Mouse (Mus musculus): ENCODE data around the gene Nup210.
"Not testable (repeated sequence)": the region's sequence is repeated elsewhere in the genome, so short reads cannot be mapped to it uniquely, and the experiment has no call there.

Nup210 gene

DNA sequence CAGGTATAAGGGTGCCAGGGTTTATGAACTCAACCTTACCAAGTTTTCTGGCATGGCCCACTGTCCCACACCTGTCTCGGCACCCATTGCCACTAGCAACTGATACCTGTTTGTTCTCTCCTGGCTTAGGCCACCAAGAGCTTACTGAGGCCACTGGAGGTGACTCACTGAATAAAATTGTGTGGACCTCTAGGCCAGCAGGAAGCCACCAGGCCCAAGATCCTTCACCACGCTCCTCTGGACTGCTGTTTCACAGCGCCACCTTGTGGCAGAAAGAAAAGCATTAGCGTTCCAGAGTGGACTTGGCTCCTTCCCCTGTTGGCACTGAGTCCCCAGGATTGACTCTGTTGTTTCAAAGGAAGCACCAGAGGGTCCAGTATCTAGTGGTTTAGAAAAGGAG is 23.2 kb upstream of the Nup210 start:
- DNase-seq (ENCODE audit: low spot score in 2 of 2) = peak; percentile 50 to 77

DNA sequence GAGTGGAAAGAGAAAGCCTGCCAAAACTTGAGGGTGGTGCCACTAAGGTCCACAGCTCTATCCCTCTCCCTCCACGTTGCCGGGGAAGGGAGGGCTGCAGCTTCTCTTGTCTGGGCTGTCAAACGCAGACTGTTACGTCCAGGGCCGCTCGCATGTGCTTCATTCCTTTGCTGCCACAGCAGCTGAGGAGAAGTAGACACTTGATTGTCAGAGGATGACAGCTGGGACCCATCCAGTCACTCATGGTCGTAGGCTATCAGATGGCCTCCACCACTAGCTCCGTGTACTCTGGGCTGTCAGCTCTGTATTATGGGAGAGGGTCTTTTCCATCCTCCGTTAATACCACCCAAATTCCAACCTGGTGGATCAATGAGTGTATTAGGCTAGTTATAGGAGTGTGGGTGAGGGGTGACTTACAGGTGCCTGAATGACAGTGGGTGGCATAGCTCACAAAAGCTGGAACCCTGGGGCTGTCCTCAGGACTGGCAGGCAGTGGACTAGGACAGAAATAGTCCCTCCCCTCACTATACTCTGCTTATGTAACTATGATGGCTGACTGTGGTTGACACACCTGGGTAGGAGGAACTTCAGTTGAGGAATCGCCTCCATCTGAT is 20.8 kb upstream of the Nup210 start:
- DNase-seq (ENCODE audit: low spot score in 2 of 2) = no peak

DNA sequence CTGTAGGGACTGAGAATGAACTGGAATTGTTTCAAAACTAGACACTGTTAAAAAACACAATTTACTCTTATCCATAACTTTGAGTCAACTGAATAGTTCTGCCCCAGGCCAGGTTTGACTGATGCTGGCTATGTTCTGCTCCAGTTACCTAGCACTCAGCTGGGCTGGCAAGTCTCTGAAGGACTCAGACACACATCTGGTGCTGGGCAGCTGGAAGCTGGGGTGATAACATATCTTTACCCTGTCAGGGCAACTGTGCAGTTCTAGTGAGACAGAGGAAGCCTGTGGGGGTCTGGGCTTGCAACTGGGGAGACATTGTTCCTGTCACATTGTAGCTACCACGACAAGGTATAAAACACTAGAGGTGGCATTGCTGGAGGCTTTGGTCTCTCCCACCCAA is 14.2 kb upstream of the Nup210 start:
- no peak for DNase-seq (ENCODE audit: low spot score in 2 of 2)

DNA sequence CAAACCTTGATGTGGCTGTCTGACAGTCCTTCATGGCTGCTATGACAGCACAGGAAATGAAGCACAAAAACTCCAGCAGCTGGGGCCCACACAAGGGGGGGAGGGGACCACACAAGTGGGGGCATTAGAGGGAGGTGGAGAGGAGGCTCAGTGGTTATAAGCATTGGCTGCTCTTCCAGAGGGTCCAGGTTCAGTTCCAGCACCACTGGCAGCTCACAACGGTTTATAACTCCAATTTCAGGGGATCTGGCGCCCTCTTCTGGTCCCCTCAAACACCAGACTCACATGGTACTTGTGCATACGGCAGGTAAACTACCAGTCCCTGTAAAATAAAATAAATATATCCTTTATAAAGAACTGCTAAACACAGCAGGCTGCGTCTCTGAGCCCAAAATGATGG is 12.4 kb upstream of the Nup210 start:
- DNase-seq (ENCODE audit: low spot score in 2 of 2) = no peak

DNA sequence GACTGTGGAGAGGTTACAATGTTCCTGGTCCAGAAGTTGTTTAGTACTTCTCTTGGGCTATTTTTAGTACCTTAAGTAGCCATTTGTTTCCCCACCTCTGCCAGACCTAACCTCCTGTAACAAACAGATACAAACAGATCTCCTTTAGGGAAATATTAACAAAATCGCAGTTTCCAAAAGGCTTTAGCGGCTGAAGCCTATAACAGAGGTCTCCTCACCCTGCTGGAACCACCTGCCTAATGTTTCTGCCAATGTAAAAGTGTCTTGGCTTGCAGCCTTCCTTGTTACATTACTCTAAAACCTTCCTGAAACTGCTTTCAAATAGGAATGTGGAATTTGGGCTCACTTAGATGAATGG is 8.6 kb upstream of the Nup210 start:
- DNase-seq (ENCODE audit: low spot score in 2 of 2) = no peak

DNA sequence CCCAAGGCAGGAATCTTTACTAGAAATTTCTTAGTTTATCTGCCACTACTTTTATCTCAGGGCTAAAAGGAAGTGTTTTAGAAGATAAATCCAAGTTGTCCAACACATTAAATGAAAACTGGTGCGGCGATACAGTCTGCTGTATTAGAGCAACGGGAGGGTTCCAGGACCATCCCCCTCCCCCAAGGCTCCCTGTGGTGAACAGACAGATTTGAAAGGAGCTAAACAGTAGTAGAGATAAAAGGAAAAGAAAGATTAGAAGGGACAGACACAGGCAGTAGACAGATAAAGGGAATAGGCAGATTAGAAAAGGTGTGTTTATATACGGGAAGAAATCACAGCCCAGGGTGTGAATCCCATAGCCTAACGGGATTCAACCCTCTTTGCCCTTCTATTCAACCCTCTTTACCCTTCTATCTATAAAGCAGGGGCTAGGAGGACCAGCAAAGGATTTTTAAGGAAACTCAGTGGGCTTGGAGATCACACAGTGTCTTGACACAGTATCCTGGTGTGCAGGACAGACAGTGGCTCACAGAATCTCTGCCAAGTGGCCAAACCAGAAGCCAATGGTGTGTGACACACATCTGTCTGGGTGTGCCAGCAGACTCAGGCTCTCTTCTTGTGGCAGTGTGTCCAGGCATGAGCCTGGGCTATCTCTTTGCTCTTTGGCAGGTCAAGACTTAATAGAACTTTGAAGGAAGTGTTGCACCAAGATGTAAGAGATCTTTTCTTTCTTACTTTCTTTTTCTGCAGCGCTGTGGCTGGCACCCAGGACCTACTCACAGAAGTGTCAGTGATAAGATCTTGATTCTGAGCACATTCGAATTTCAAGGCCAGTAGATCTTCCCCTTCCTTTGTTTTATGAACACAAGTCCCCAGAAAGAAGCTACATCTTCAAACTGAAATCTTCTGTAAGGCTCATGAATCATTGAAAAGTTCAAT is 7.9 kb upstream of the Nup210 start:
- DNase-seq (ENCODE audit: low spot score in 2 of 2) = no peak

DNA sequence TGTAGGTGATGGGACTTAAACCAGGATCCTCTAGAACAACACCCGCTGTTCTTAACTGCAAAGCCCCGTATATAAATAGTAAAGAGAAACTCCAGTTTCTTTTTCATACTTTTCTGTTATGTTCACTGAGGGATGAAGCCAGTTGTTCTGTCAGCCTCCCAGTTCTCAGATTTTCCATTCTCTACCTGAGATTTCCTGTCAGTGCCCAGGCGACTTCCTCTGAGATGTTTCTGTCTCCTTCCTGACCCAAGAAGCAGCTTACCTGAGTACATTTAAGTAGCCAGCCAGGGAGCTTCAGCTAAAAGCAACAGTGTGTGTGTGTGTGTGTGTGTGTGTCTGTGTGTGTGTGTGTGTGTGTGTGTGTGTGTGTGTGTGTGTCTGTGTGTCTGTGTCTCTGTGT is 6.8 kb upstream of the Nup210 start:
- DNase-seq (ENCODE audit: low spot score in 2 of 2) = no peak

DNA sequence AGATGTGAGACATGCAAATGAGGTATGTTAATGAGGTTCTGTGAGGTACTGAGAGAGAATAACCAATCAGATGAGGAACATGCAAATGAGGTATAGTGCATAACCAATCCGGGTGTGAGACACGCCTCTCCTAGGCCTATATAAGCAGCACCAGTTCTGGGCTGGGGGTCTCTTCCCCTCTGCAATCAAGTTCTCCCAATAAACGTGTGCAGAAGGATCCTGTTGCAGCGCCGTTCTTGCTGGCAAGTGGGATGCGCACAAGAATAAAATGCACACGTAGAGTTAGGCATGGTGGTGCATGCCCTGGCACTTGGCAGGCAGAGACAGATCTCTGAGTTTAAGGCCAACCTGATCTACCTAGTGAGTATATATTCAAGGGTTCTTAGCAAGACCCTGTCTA is 4.5 kb upstream of the Nup210 start:
- not testable (repeated sequence) for DNase-seq (ENCODE audit: low spot score in 2 of 2)

DNA sequence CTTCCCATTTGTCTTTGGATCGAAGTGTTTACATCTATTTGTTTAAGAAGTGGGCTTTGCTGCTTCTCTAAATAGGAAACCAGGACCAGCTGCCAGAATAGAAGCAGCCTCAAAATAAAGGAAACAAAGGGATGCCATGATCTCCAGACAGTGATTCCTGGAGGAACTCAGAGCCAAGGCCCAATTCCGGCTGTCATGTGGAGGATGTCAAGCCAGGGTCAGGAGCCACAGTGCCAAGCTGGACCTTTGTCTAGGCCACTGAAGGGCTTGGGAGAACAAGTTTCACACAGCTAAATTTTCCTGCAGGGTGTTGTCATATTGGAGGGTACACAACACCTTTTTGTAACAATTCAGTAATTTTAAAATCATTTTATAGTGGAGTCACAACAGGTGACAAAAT is 3.6 kb upstream of the Nup210 start:
- no peak for DNase-seq (ENCODE audit: low spot score in 2 of 2)

DNA sequence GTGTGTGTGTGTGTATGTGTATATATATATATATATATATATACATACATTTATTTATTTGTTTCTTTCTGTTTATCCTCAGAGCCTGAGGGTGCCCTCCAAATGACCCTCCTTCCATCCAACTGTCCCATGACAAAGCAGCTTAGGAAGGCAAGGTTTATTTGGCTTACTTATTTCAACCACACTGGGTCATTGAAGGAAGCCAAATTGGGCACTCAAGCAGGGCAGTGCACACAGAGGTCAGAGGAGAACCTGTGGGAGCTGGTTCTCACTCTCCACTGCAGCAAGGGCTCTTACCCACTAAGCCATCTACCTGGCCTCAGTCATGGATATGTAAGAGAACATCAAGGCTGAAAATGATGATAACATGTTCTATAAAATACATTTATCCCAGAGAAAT is 1.9 kb upstream of the Nup210 start:
- no peak for DNase-seq (ENCODE audit: low spot score in 2 of 2)

DNA sequence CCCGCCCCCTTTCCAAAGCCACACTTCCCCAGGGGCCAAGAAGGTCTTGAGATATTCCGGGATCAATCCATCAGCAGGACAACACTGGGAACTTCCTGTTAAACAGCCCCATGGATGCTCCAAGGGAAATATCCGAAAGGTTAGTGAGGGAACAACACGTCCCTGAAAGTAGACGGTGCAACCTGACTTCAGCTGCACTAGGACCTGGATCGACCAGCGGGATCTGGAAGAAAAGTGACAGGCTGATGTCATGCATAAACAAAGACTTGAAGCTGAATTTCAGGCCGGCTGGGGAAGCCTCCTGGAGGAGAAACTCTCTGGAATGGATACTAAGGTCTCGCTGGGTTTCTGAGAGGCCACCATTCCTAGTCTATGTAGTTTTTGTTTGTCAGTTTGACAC is 520 bp upstream of the Nup210 start:
- peak in 1 of 2 experiments; percentile 7 for DNase-seq (ENCODE audit: low spot score in 2 of 2)

DNA sequence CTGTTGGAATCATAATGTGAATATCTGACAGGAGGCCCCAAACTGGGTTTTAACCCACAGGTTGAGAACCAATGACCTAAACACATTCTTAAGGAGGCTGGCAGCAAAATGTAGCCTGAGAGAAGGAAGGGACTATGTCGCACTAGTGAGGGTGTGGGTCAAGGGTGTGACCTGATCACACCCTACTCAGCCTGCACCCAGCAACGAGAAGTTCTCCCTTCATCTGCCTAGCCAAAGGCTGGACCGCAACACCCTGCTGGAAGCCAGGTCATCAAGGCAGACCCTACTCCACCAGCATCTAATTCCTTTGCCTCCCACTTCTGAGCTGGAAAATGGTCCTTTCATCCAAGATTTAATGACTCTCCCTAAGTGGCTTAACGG is 776 bp downstream of the Nup210 start:
- DNase-seq (ENCODE audit: low spot score in 2 of 2) = peak; percentile 41

DNA sequence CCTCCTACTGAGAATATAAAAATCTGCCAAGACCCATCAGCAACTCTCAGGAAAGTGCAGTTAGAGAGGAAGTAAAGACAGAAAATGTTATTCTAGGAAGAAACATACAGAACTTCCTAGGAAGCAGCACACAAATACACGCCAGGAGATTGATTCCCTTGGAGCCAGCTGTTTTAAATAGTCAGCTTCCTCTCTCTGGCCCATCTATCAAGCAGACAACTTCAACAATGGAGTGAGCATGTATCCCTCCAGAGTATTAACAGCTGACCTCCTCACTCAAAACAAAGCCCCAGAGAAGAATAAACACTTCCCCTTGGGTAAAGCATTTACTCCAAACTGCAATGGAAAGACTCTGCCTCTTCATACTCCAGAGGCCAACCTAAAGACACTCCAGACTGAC is 1.5 kb downstream of the Nup210 start:
- DNase-seq (ENCODE audit: low spot score in 2 of 2) = no peak

DNA sequence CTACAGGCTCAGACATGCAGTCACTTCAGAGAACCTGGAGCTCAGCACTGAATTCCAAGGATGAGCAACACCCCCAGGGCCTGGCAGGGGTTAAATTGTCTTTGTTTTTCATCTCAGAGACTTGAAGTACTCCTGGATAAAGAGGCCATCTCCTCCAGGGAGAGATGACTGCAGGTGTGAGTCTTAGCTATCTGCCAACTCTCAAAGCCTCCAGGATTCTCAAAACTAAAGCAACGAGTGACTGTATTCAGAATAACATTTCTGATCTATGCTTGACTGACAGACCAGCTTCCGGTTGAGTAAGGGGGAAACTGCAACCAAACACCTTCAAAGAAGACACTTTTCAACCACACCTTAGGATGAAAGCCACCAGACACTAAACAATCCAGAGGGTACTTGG is 1.9 kb downstream of the Nup210 start:
- no peak for DNase-seq (ENCODE audit: low spot score in 2 of 2)

DNA sequence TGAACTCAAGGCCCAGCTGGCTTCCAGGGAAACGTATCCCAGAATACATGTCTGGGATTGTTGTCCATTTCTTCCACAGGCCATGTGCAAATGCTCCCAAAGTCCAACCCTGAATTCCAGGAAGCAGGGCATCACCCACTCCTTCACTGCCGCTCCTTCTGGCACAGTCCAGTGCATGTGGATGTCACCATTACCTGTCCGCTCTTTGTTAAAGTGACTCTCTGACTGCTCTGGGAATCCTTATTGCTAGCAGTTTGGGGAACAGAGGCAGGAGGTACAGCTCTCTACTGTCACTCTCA is 4.7 kb downstream of the Nup210 start:
- no peak for DNase-seq (ENCODE audit: low spot score in 2 of 2)

DNA sequence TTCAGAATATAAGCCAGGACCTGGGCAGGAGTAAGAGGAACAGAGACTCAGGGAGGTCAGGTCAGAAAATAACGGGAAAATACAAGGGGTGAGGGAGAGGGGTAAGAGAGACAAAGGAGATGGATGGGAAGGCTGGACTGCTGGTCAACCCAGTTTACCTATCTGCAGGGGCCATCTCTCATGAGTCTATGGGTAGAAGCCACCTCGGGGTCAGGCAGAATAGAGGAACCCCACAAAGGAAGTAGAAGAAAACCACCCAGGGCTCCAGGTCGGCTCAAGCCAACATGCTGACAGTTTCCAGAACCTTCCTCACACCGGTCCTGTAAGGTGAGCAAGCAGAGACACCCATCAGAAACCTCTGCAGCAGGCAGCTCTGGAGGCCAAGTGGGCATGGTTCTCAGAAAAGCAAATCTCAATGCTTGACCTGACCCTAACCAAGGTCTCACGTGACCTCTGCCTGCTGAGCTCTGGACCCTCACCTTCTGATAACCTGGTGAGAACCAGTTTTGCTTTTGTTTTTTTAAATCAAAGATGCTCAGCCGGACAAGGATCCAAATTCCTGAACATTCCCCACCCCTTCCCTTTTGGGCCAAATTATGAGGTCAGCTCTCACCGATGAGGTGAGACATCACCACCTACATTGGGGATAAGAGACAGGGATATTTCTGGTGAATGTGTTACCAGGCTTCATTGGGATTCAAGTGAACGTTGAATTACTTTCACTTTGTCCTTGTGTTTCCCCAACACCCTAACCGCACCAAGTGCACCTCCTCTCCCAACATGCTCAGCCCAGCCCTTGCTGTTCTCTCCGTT is 5.3 kb downstream of the Nup210 start:
- peak in 1 of 2 experiments; percentile 11 for DNase-seq (ENCODE audit: low spot score in 2 of 2)

DNA sequence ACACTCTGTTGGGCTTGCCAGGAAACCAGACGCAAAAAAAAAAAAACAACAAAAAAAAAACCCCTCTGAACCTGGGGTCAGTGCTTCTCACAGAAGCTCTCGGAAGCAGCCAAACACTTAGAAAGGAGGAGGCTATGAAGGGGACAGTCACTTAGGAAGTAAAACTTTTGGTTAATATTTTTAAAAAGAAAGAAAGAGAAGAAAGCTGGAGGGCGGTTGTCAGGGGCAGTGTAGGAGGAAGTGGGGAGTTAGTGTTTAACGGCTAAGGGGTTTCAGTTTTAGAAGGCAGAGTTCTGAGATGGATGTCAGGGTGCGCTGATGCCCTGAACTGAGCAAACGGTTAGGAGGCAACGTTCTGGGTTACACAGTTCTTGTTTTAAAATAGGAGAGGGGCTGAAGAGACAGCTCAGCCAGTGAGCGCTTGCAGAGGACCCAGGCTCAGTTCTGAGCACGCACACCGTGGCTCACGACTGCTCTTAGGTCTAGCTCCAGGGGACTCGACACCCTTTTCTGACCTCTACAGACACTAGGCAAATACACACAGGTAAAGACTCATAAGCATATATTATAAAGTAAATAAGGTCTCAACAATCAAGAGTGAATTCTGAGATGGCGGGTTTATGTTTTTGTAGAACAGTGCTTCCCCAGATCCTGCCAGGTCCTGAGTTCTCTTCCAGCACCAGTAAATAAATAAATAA is 6.2 kb downstream of the Nup210 start:
- peak in 1 of 2 experiments; percentile 12 for DNase-seq (ENCODE audit: low spot score in 2 of 2)

DNA sequence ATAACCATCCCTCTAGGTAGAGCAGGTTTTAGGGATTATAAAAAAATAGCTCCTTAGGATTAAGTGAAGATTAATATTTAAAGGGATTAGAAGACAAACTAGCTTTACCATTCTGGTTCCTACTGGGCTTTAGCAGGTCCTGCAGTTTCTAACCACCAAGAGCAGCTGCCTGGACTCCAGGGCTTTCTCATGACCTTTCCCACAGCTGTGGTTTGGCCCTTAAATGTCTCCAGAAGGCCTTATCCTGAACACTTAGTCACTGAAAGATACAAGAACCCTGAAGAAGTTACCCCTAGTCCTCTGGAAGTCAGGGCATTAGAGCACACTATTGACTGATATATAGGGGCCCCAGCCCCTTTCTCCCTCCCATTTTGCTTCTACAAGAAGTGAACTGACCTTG is 7.1 kb downstream of the Nup210 start:
- no peak for DNase-seq (ENCODE audit: low spot score in 2 of 2)

DNA sequence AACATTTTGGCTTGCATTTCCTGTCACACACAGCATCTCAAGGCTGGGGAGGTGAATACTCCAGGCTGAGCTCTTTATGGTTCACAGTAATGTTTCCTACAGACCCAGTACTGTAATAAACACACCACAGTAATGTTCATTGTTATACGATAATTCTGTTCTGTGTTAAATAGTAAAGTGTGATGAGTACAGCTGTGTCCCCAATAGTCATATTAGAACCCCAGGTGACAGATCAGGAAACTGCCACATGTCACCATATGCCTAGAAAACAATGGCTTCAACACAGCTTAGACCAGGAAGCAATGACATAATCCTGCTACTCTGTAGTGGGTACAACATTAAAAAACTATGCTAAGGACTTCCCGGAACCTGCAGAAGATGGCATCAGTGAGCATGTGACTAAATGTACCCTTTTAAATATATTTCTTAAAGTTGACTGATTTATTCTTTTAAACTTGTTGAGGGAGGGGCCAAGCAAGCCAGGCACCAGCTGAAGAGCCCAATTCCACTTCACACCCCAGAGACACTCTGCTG is 7.6 kb downstream of the Nup210 start:
- no peak for DNase-seq (ENCODE audit: low spot score in 2 of 2)

DNA sequence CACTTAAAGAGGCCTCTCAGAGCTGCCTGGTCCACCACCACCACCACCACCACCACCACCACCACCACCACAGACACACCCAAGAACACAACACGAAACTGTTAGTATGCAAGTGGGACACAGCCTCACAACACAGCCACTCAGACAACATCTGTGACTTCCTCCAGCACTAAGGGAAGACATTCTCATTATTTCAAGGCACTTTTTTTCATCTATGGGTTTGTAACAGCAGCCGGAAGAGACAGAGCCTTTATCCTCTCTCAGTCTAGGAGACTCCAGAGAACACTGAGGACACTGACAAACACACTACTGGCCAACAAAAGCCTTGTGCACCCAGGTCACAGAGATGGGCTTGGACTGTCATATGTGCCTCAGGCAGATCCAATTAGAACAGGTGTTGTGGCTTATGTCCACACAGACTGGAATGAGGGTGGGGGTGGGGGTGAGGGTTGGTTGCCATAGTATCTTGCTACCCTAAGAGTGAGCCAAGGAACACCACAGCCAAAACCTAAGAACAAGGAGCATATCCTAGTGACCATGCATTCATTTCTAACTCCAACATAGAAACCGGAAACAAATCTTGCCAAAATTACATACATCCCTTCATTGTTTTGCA is 8.2 kb downstream of the Nup210 start:
- DNase-seq (ENCODE audit: low spot score in 2 of 2) = no peak

DNA sequence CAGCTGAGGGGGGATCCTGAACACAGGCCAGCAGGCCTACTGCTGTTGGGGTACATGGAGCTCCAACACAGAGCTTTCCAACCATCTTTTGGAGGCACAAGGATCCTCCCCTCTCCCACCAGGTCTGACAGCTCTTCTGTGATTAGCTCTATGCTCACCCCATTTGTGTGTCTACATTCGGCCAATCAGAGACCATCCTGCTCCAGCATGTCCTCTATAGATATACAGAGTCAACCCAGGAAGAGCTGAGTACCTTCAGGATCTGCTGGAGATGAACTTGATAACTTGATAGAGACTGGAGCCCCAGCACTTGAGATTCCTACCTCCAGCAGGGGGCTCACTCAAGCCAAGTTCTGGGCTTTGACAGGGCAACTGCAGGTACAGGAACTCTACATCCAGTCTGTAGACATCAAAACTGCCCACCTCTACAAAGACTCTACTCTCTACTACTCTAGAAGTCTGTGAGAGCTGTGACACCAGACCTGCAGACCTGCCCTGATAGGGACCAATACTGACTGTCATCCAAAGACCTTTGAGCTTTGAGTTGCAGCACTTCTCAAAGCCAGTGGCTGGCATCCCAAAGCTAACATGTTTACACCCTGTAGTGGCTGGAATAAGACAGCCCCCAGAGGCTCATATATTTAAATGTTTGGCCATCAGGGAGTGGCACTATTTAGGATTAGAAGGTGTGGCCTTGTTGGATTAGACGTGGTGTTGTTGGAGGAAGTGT is 11.1 kb downstream of the Nup210 start:
- DNase-seq (ENCODE audit: low spot score in 2 of 2) = peak in 1 of 2 experiments; percentile 36
